Mouse (Mus musculus) embryo, embryonic 11.5 days (tissue): ENCODE measurements around the gene Vstm4.

Experiments
- DNase-seq: peaks from one replicate; pipeline ENCODE4 v3.0.0-alpha.2; 2012; ENCODE audit warnings: low read depth, low spot score

The Vstm4 gene

GRCm38 (mm10) chr14:32858941-32859510 lies 2.5 kb downstream of the Vstm4 start:
- DNase-seq: no peak

- DNase-seq: no peak
These were observed 3.4 kb downstream of the Vstm4 start for GRCm38 (mm10) chr14:32859831-32860569.

- peak; percentile 20 for DNase-seq
These were observed 4.6 kb downstream of the Vstm4 start for GRCm38 (mm10) chr14:32861149-32861581.

GRCm38 (mm10) chr14:32861656-32862055 lies 5.1 kb downstream of the Vstm4 start:
- no peak for DNase-seq

GRCm38 (mm10) chr14:32865331-32865730 lies 8.8 kb downstream of the Vstm4 start:
- no peak for DNase-seq

- no peak for DNase-seq
These were observed 15.4 kb downstream of the Vstm4 start for GRCm38 (mm10) chr14:32871963-32872362.

- DNase-seq: no peak
These were observed 21.0 kb downstream of the Vstm4 start for GRCm38 (mm10) chr14:32877549-32877948.

- DNase-seq: no peak
These were observed 23.8 kb downstream of the Vstm4 start for GRCm38 (mm10) chr14:32880332-32880731.

GRCm38 (mm10) chr14:32881693-32882092 lies 25.1 kb downstream of the Vstm4 start:
- no peak for DNase-seq

GRCm38 (mm10) chr14:32888876-32889674 lies 32.5 kb downstream of the Vstm4 start:
- peak; percentile 23 for DNase-seq

GRCm38 (mm10) chr14:32894341-32894853 lies 37.8 kb downstream of the Vstm4 start:
- DNase-seq: no peak

- DNase-seq: no peak
These were observed 38.3 kb downstream of the Vstm4 start for GRCm38 (mm10) chr14:32894878-32895277.

GRCm38 (mm10) chr14:32896896-32897295 lies 40.3 kb downstream of the Vstm4 start:
- no peak for DNase-seq

- no peak for DNase-seq
These were observed 46.6 kb downstream of the Vstm4 start for GRCm38 (mm10) chr14:32903203-32903602.

GRCm38 (mm10) chr14:32906545-32906944 lies 50.0 kb downstream of the Vstm4 start:
- no peak for DNase-seq

GRCm38 (mm10) chr14:32909112-32909511 lies 52.6 kb downstream of the Vstm4 start:
- DNase-seq: no peak

GRCm38 (mm10) chr14:32911187-32911586 lies 54.6 kb downstream of the Vstm4 start:
- no peak for DNase-seq

- no peak for DNase-seq
These were observed 58.8 kb downstream of the Vstm4 start for GRCm38 (mm10) chr14:32915360-32915759.

- no peak for DNase-seq
These were observed 61.4 kb downstream of the Vstm4 start for GRCm38 (mm10) chr14:32917919-32918318.

- DNase-seq: no peak
These were observed 67.3 kb downstream of the Vstm4 start for GRCm38 (mm10) chr14:32923871-32924270.

- DNase-seq: no peak
These were observed 75.2 kb downstream of the Vstm4 start for GRCm38 (mm10) chr14:32931709-32932108.

- DNase-seq: no peak
These were observed 75.7 kb downstream of the Vstm4 start for GRCm38 (mm10) chr14:32932220-32932619.
